Mouse (Mus musculus): ENCODE results near the gene Heatr9. TPM values are rescaled to one million over a fixed set of nuclear protein-coding genes. Genes with fewer than 3 reads are reported as not detected.

Heatr9 gene
- total RNA-seq (2014; rRNA removed; ENCODE audit: low replicate concordance), result not detected in 2 replicates
- polyA plus RNA-seq (2015; fragmentation: Nextera tagmentation; extraction: Ambion mirVana), result not detected in 2 replicates

- Histone ChIP-seq H3K27me3 (ENCODE audit: control insufficient read depth, insufficient read depth, low read length) (no peaks in the 10 kb centered on the region), H3K4me1 (ENCODE audit: control insufficient read depth, insufficient read depth) (no peaks in the 10 kb centered on the region), H3K9ac (replicated peaks; ENCODE audit: low read depth, low read length) (no peak within 1 kb of the TSS), H3K27ac (ENCODE audit: low read depth) (no peak within 1 kb of the TSS), H3K4me2 (ENCODE audit: low read depth, low read length) (no peak within 1 kb of the TSS), H3K9me3 (replicated peaks; ENCODE audit: control insufficient read depth, low read length) (no peaks in the 10 kb centered on the region), H3K4me3 (ENCODE audit: low read depth, low read length) (no peak within 1 kb of the TSS), H3K36me3 (replicated peaks; ENCODE audit: control insufficient read depth, insufficient read depth, low read length) (no peaks in the 10 kb centered on the region)
- ATAC-seq (ENCODE audit: insufficient read depth, low read depth) (no peak), DNase-seq (ENCODE audit: low spot score) (no peak)
- WGBS, result 78% methylated on average over 3 of the region's 3 CpGs
- no peak for TF ChIP-seq CTCF (IDR thresholded peaks at IDR 0.05; ENCODE audit: low read depth)
- TF ChIP-seq EP300 (IDR thresholded peaks at IDR 0.05; ENCODE audit: low read depth), result no peak
These were observed at the start of gene Heatr9 for GRCm38 (mm10) chr11:83522075-83522474. Gene Heatr9, minus strand, starts transcription at chr11:83522175.

- H3K4me3 ChIP-seq (ENCODE audit: low read depth, low read length), result no peak overlapping the region
- H3K9me3 ChIP-seq (replicated peaks; ENCODE audit: control insufficient read depth, low read length), result no peaks in the 10 kb centered on the region
- no peak for DNase-seq (ENCODE audit: low spot score)
- H3K27me3 ChIP-seq (ENCODE audit: control insufficient read depth, insufficient read depth, low read length), result no peaks in the 10 kb centered on the region
- no peak overlapping the region for H3K4me2 ChIP-seq (ENCODE audit: low read depth, low read length)
- no peaks in the 10 kb centered on the region for H3K4me1 ChIP-seq (ENCODE audit: control insufficient read depth, insufficient read depth)
- no peak for ATAC-seq (ENCODE audit: insufficient read depth, low read depth)
- no peak overlapping the region for H3K27ac ChIP-seq (ENCODE audit: low read depth)
- no peak overlapping the region for H3K9ac ChIP-seq (replicated peaks; ENCODE audit: low read depth, low read length)
- WGBS, result 80% methylated on average over 2 of the region's 2 CpGs
- H3K36me3 ChIP-seq (replicated peaks; ENCODE audit: control insufficient read depth, insufficient read depth, low read length), result no peaks in the 10 kb centered on the region
- TF ChIP-seq CTCF (IDR thresholded peaks at IDR 0.05; ENCODE audit: low read depth) (no peak), EP300 (IDR thresholded peaks at IDR 0.05; ENCODE audit: low read depth) (no peak)
These were observed 48.2 kb upstream of the Heatr9 start for GRCm38 (mm10) chr11:83570189-83570588.

- ATAC-seq (ENCODE audit: insufficient read depth, low read depth) (no peak), DNase-seq (ENCODE audit: low spot score) (no peak)
- H3K9ac ChIP-seq (replicated peaks; ENCODE audit: low read depth, low read length), result no peak overlapping the region
- no peak overlapping the region for H3K4me2 ChIP-seq (ENCODE audit: low read depth, low read length)
- no peak overlapping the region for H3K27ac ChIP-seq (ENCODE audit: low read depth)
- H3K4me1 ChIP-seq (ENCODE audit: control insufficient read depth, insufficient read depth), result no peaks in the 10 kb centered on the region
- TF ChIP-seq EP300 (IDR thresholded peaks at IDR 0.05; ENCODE audit: low read depth), result no peak
- no peak for TF ChIP-seq CTCF (IDR thresholded peaks at IDR 0.05; ENCODE audit: low read depth)
- no peaks in the 10 kb centered on the region for H3K27me3 ChIP-seq (ENCODE audit: control insufficient read depth, insufficient read depth, low read length)
- WGBS, result 88% methylated on average over 7 of the region's 7 CpGs
- no peaks in the 10 kb centered on the region for H3K36me3 ChIP-seq (replicated peaks; ENCODE audit: control insufficient read depth, insufficient read depth, low read length)
- no peaks in the 10 kb centered on the region for H3K9me3 ChIP-seq (replicated peaks; ENCODE audit: control insufficient read depth, low read length)
- H3K4me3 ChIP-seq (ENCODE audit: low read depth, low read length), result no peak overlapping the region
These were observed 47.3 kb upstream of the Heatr9 start for GRCm38 (mm10) chr11:83569249-83569648.

- Histone ChIP-seq H3K4me3 (ENCODE audit: low read depth, low read length) (no peak overlapping the region), H3K4me2 (ENCODE audit: low read depth, low read length) (no peak overlapping the region), H3K9ac (replicated peaks; ENCODE audit: low read depth, low read length) (no peak overlapping the region), H3K27ac (ENCODE audit: low read depth) (no peak overlapping the region), H3K9me3 (replicated peaks; ENCODE audit: control insufficient read depth, low read length) (no peaks in the 10 kb centered on the region), H3K4me1 (ENCODE audit: control insufficient read depth, insufficient read depth) (no peaks in the 10 kb centered on the region), H3K27me3 (ENCODE audit: control insufficient read depth, insufficient read depth, low read length) (no peaks in the 10 kb centered on the region), H3K36me3 (replicated peaks; ENCODE audit: control insufficient read depth, insufficient read depth, low read length) (no peaks in the 10 kb centered on the region)
- ATAC-seq (ENCODE audit: insufficient read depth, low read depth), result no peak
- DNase-seq (ENCODE audit: low spot score), result no peak
- WGBS, result 89% methylated on average over 3 of the region's 3 CpGs
- TF ChIP-seq CTCF (IDR thresholded peaks at IDR 0.05; ENCODE audit: low read depth) (no peak), EP300 (IDR thresholded peaks at IDR 0.05; ENCODE audit: low read depth) (no peak)
These were observed 46.8 kb upstream of the Heatr9 start for GRCm38 (mm10) chr11:83568786-83569185.

- TF ChIP-seq EP300 (IDR thresholded peaks at IDR 0.05; ENCODE audit: low read depth) (no peak), CTCF (IDR thresholded peaks at IDR 0.05; ENCODE audit: low read depth) (no peak)
These were observed 46.1 kb upstream of the Heatr9 start for GRCm38 (mm10) chr11:83568061-83568460.

GRCm38 (mm10) chr11:83567311-83567710 lies 45.3 kb upstream of the Heatr9 start:
- no peak for ATAC-seq (ENCODE audit: insufficient read depth, low read depth)

More at GRCm38 (mm10) chr11:83568061-83568460, 46.1 kb upstream of the Heatr9 start:
- Histone ChIP-seq H3K4me3 (ENCODE audit: low read depth, low read length) (no peak overlapping the region), H3K4me1 (ENCODE audit: control insufficient read depth, insufficient read depth) (no peaks in the 10 kb centered on the region), H3K27me3 (ENCODE audit: control insufficient read depth, insufficient read depth, low read length) (no peaks in the 10 kb centered on the region), H3K36me3 (replicated peaks; ENCODE audit: control insufficient read depth, insufficient read depth, low read length) (no peaks in the 10 kb centered on the region), H3K9ac (replicated peaks; ENCODE audit: low read depth, low read length) (no peak overlapping the region), H3K4me2 (ENCODE audit: low read depth, low read length) (no peak overlapping the region), H3K9me3 (replicated peaks; ENCODE audit: control insufficient read depth, low read length) (no peaks in the 10 kb centered on the region), H3K27ac (ENCODE audit: low read depth) (no peak overlapping the region)
- no peak for DNase-seq (ENCODE audit: low spot score)
- WGBS, result 80% methylated on average over 9 of the region's 9 CpGs
- no peak for ATAC-seq (ENCODE audit: insufficient read depth, low read depth)

More at GRCm38 (mm10) chr11:83567311-83567710, 45.3 kb upstream of the Heatr9 start:
- TF ChIP-seq EP300 (IDR thresholded peaks at IDR 0.05; ENCODE audit: low read depth) (no peak), CTCF (IDR thresholded peaks at IDR 0.05; ENCODE audit: low read depth) (no peak)
- H3K4me2 ChIP-seq (ENCODE audit: low read depth, low read length), result no peak overlapping the region
- WGBS, result 54% methylated on average over 7 of the region's 7 CpGs
- H3K9me3 ChIP-seq (replicated peaks; ENCODE audit: control insufficient read depth, low read length), result no peaks in the 10 kb centered on the region
- H3K9ac ChIP-seq (replicated peaks; ENCODE audit: low read depth, low read length), result no peak overlapping the region
- no peak for DNase-seq (ENCODE audit: low spot score)
- no peaks in the 10 kb centered on the region for H3K4me1 ChIP-seq (ENCODE audit: control insufficient read depth, insufficient read depth)
- no peak overlapping the region for H3K27ac ChIP-seq (ENCODE audit: low read depth)
- no peaks in the 10 kb centered on the region for H3K36me3 ChIP-seq (replicated peaks; ENCODE audit: control insufficient read depth, insufficient read depth, low read length)
- no peak overlapping the region for H3K4me3 ChIP-seq (ENCODE audit: low read depth, low read length)
- no peaks in the 10 kb centered on the region for H3K27me3 ChIP-seq (ENCODE audit: control insufficient read depth, insufficient read depth, low read length)

All from heart, postnatal 0 days (tissue).